Mouse (Mus musculus) bone marrow macrophage, adult 2 months (primary cell): ENCODE measurements at regions not wholly inside any gene's neighbourhood (a gene's known extent, or its start where the extent isn't known, plus 50 kb on each side); places are given as distances from the start of the nearest gene placed in this dataset.

ENCODE experiments used
- CTCF ChIP-seq: IDR thresholded peaks from 2 replicates; pipeline ENCODE4 v1.5.1; 2012; ENCODE audit warnings: low read depth, mild to moderate bottlenecking, low read length, moderate library complexity
- POLR2A ChIP-seq: IDR thresholded peaks from 2 replicates; pipeline ENCODE4 v1.6.1; 2012; ENCODE audit warnings: mild to moderate bottlenecking, low read depth, low read length, borderline replicate concordance

DNA sequence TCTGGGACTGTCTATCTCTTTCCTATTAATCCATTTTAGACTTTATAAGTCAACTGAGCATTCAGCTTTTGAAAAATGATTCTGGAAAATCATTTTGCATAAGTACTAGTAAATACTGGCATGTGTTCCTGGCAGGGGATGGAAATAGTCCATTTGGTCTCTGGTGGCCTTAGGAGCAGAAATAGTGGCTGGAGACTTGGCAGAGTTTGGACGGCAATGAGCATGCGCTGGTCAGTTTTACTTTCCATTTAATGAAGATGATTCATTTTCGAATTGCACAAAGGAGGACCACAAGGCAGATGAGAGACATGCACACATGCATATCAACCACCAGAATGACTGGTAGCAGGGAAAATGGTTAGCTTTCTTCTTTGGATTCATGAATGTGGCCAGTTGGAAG is 567.2 kb downstream of the Slc4a3 start:
- TF ChIP-seq CTCF (no peak), POLR2A (no peak)
